In genomic region chr13:73389051-73389450, GRCm38 (mm10) we compare ENCODE assay signal across 33 mouse cellular contexts.
"Had no signal": no experiment of that assay in that cellular context is flagged by ENCODE, and none has a peak within 500 bp of the region (broad histone marks: within the 10 kb centered on the region; RNA-seq: fewer than 3 reads in every experiment).

No protein-coding gene starts in this region.

- H3K27ac ChIP-seq: heart, embryonic 13.5 days; heart, embryonic 15.5 days; hindbrain, embryonic 10.5 days; hindbrain, embryonic 12.5 days; hindbrain, embryonic 13.5 days; hindbrain, embryonic 14.5 days; hindbrain, embryonic 15.5 days; hindbrain, postnatal 0 days; intestine, embryonic 15.5 days; kidney, embryonic 15.5 days; kidney, postnatal 0 days; layer of hippocampus, adult 2 months; left cerebral cortex, adult 2 months had no signal

- H3K4me1 ChIP-seq: heart, embryonic 12.5 days; heart, embryonic 13.5 days; heart, embryonic 15.5 days; hindbrain, embryonic 10.5 days; hindbrain, embryonic 12.5 days; hindbrain, embryonic 13.5 days; hindbrain, embryonic 15.5 days; intestine, embryonic 15.5 days; kidney, embryonic 15.5 days had no signal

- H3K4me3 ChIP-seq: heart, embryonic 12.5 days; heart, embryonic 13.5 days; heart, embryonic 15.5 days; hindbrain, embryonic 10.5 days; hindbrain, embryonic 12.5 days; hindbrain, embryonic 13.5 days; hindbrain, embryonic 15.5 days; intestine, embryonic 15.5 days; kidney, embryonic 15.5 days; layer of hippocampus, adult 2 months; left cerebral cortex, adult 2 months had no signal

- H3K4me2 ChIP-seq: heart, embryonic 12.5 days; heart, embryonic 13.5 days; heart, embryonic 15.5 days; hindbrain, embryonic 12.5 days; hindbrain, embryonic 13.5 days; hindbrain, embryonic 14.5 days; hindbrain, embryonic 15.5 days; intestine, embryonic 15.5 days; kidney, embryonic 15.5 days had no signal

- ATAC-seq: hindbrain, embryonic 16.5 days; hindbrain, postnatal 0 days; inflammation-experienced regulatory T-cells, adult 6 months; intestine, embryonic 15.5 days; intestine, embryonic 16.5 days; intestine, postnatal 0 days had no signal

- H3K27me3 ChIP-seq: heart, embryonic 12.5 days; heart, embryonic 13.5 days; heart, embryonic 15.5 days; hindbrain, embryonic 12.5 days; hindbrain, embryonic 13.5 days; hindbrain, embryonic 15.5 days; intestine, embryonic 15.5 days; kidney, embryonic 15.5 days had no signal

- H3K36me3 ChIP-seq: heart, embryonic 12.5 days; heart, embryonic 13.5 days; heart, embryonic 15.5 days; hindbrain, embryonic 10.5 days; hindbrain, embryonic 12.5 days; hindbrain, embryonic 13.5 days; hindbrain, embryonic 15.5 days; intestine, embryonic 15.5 days; kidney, embryonic 15.5 days had no signal

- DNase-seq: heart, postnatal 14 days; heart, postnatal 36 days; heart, postnatal 4 days; kidney, adult 11 months; kidney, adult 18-20 months; kidney, adult 2 months; kidney, adult 8-10 months; kidney, adult 9 months; kidney, postnatal 10 days; kidney, postnatal 14 days; kidney, postnatal 25 days; kidney, postnatal 36 days; kidney, postnatal 4 days; layer of hippocampus, adult 9-11 months; layer of hippocampus, postnatal 36 days had no signal

- H3K9ac ChIP-seq: heart, embryonic 12.5 days; heart, embryonic 13.5 days; heart, embryonic 15.5 days; hindbrain, embryonic 12.5 days; hindbrain, embryonic 13.5 days; hindbrain, embryonic 14.5 days; hindbrain, embryonic 15.5 days; intestine, embryonic 15.5 days; kidney, embryonic 15.5 days had no signal

- H3K9me3 ChIP-seq: heart, embryonic 15.5 days; hindbrain, embryonic 10.5 days; hindbrain, embryonic 13.5 days; hindbrain, embryonic 15.5 days; intestine, embryonic 15.5 days; kidney, embryonic 15.5 days had no signal
